Mouse (Mus musculus): ENCODE results near the gene Rprd1b. TPM values are rescaled to one million over a fixed set of nuclear protein-coding genes. Genes with fewer than 3 reads are reported as not detected.

The Rprd1b gene
- total RNA-seq, 2 experiments from 2014 or later, result 29.2 to 37.1 TPM

GRCm38 (mm10) chr2:158079843-158080395 is 51.6 kb downstream of the Rprd1b start:
- no peak for DNase-seq

DNA sequence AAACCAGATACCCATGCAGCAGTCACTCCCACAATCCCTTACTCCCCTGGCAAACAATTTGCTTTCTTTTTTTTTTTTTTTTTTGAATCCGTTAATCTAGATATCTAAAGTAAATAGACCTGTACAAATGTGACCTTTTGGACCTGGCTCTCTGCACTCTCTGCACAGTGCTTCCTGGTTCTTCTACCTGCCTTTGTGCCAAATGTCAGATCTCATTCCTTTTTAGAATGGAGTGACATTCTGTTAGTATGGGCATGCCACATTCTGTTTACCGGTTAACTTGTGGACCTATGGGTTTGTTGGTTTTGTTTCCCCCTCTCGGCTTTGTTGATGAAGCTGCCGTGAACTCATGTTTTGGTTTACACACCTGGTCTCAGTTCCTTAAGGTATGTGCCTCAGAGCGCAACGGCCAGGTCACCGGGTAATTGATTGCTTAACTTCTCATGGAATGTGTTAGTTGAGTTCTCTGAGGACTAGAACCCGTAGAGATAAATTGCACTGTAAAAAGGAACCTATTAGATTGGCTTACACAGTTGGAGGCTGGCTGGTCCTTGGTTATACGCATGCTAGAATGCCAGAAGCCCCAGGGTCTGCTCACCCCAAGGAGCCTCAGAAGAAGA is 52.4 kb downstream of the Rprd1b start:
- DNase-seq, result no peak

GRCm38 (mm10) chr2:158084486-158084885 is 56.2 kb downstream of the Rprd1b start:
- DNase-seq, result no peak

DNA sequence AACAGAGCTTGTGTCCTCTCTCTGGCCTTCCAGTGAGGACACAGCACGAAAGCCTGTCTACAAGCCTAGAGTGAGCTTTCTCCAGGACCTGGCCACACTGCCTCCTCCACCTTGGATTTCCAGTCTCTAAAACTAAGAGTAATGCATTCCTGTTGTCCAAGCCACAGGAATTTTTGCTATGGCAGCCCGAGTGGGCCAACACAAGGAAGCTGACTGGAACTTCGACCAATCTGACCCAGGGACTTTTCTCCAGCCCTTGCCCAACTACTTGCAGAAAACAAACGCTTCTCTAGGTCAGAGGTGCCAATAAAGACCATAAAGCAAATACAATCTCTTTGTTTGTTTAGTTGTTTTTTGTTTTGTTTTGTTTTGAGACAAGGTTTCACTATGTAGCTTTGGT is 61.8 kb downstream of the Rprd1b start:
- no peak for DNase-seq

DNA sequence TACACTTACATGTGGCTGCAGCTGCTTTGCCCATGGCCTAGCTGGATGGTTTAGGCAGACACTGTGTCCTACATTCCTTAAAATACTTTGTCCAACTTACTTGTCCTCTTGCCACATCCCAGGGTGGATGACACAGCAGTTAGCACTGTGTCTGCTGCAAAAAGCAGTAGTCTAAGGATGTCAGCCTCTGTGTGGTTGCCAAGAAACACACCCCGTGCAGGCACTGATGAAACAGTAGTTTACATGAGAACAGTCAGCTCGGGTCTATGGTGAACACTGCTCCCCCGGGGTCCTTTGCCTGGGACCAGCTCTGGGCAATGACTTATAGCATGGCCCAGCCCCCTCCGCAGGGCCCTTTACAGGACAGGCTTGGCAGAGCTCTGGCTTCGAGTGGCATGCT is 65.0 kb downstream of the Rprd1b start:
- DNase-seq, result peak; percentile 34 to 42

GRCm38 (mm10) chr2:158094300-158094699 is 66.0 kb downstream of the Rprd1b start:
- DNase-seq, result no peak

DNA sequence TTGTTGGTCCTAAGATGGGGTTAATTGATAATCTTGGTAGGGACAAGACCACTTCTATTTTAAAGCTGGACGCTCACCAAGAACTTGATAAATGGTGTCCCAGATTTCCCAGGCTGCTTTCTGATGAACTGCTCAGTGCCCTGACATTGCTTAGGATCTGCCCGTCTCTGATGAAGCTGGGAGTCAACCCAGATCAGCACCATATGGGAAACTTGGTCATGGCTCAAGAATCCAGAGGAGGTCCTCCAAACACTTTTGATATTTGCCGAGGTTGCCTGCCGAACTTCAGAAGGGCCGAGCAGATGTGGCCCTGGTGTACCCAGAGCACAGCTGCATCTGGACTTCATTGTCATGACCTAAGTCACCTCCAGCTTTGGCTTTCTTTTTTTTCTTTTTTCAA is 66.5 kb downstream of the Rprd1b start:
- no peak for DNase-seq

DNA sequence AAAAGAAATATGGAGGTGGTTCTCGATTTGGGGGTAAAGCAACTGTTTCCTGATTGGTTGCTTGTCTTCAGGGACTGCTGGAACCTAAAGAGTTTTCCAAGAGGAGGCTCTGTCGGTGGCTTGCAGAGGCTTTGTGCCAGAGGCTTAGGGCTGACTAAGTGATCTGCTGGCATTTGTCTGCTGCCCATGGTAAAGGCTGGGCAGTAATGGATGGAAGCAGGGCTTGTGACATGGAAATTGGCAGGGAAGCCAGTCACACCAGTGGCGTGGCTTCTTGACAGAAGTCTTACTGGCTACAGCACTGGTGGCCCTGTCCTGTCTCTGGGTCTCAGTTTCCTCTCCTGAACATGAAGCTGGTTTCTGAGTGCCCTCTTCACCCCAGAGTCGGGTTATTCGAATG is 68.8 kb downstream of the Rprd1b start:
- DNase-seq, result no peak

- DNase-seq, result no peak
Measured at GRCm38 (mm10) chr2:158098730-158099129, 70.4 kb downstream of the Rprd1b start.

GRCm38 (mm10) chr2:158099537-158099936 is 71.2 kb downstream of the Rprd1b start:
- DNase-seq, result no peak

DNA sequence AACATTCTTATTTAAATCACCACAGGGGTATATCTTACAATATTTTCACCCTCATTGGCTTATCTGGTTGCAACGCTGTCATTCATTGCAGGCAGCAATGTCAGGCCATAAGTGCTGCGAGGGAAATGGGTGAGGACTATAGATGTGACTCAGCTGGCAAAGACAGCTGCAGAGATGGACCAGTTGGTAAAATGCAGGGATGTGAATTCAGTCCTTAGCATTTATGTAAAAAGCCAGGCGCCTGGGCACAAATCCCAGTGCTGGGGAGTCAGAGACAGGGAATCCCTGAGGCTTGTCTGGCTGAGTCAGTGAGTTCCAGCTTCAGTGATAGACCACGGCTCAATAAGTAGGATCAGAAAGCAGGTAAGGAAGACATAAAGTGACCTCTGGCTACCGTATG is 73.5 kb downstream of the Rprd1b start:
- DNase-seq, result no peak

GRCm38 (mm10) chr2:158104966-158105365 is 76.7 kb downstream of the Rprd1b start:
- DNase-seq, result no peak

DNA sequence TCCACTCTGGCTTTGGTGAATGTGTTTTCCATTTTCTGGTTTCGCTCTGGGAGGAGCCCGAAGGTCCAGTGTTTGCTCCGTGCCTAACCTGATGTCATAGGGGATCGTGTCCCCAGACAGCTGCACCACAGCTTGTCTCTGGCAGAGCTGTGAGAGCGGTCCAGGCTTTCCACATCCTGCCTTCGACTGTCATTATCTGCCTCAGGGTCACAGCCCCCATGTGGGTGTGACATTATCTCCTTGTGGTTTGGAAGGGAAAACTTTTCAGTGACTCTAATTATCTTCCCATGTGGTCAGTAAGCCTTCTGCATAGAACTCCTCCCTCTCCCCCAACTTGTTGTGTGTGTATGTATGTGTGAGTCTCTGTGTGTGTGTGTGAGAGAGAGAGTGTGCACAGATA is 77.3 kb downstream of the Rprd1b start:
- no peak for DNase-seq

DNA sequence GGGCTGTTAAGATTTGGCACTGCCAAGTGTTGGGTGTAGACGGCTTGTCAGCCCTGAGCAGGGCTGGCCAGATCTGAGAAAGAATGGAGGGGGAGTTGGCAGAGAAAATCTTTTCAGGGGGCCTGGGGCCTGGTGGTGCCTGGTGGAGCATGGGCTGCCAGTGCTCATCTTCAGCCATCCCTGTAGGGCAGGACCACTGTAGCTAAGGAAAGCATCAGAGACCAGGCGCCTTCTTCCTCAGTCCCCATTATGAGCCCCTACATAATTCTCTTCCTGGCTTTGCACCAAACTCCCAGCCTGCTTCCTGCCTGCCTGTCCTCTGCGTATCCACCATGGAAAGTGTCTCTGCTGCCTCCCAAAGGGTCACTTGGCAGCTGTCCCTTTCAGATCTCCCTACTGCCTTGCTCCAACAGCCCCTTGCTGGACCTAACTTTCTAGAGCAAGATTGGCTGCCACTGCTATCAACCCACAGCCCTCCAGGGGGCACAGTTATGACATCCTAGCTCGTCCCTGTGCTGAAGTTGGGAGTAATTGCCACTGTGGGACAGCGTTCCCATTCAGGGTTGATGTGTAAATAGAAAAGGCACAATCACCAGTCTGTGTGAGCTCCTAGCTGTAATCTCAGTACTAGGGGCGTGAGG is 78.8 kb downstream of the Rprd1b start:
- DNase-seq, result peak; percentile 60 to 76

DNA sequence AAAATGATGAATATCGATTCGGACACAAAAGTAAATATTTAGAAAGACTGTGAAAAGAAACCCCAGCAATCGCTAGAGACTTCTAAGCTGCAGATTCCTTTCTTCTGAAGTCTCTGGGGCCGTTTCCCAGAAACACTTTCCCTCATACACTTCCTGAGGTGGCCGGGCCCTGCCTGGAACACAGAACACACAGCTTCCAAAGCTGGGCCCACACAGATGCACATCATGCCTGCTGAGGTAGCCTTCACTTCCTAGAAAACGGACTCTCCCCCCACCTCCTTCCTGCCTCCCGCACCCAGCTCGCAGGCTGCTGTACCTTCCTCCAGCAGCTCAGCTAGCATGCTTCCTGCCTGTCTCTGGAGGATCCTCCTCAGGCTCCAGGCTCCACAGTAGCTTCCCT is 81.2 kb downstream of the Rprd1b start:
- peak in 1 of 2 experiments; percentile 42 for DNase-seq

DNA sequence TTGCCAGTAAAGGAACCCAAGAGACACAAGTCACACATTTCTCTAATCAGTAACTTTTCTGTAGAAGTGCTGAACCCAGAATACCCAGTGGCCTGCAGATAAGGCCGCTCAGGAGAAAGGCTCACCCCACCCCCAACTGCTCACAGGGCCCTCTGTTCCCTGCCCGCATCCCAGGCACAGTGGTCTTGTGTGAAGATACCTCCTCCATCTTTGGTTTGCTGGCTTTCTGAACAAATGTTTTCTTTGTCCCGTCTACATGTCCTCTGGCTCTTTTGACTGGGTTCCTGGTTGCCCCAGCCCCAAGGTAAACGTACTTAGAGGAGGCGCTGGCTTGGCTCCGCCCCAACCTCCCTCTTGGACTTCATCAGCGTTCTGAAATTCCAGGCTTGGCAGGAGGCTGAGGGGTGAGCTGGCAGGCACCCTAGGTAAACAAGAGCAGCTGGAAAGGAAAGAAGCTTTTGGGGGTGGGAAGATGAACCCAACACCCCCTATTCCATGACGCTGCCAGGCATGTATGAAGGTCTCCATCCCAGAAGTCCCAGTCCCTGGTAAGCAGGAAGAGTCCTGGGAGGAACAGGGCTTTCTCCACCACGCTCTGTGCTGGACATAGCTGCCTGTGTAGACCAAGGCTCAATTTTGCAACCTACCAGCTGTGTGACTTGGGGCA is 85.4 kb downstream of the Rprd1b start:
- peak; percentile 72 to 82 for DNase-seq

GRCm38 (mm10) chr2:158114931-158115330 is 86.6 kb downstream of the Rprd1b start:
- no peak for DNase-seq

- DNase-seq, result no peak
Measured at GRCm38 (mm10) chr2:158115838-158116453, 87.6 kb downstream of the Rprd1b start.

- no peak for DNase-seq
Measured at GRCm38 (mm10) chr2:158116653-158117052, 88.4 kb downstream of the Rprd1b start.

GRCm38 (mm10) chr2:158119145-158119544 is 90.8 kb downstream of the Rprd1b start:
- no peak for DNase-seq

DNA sequence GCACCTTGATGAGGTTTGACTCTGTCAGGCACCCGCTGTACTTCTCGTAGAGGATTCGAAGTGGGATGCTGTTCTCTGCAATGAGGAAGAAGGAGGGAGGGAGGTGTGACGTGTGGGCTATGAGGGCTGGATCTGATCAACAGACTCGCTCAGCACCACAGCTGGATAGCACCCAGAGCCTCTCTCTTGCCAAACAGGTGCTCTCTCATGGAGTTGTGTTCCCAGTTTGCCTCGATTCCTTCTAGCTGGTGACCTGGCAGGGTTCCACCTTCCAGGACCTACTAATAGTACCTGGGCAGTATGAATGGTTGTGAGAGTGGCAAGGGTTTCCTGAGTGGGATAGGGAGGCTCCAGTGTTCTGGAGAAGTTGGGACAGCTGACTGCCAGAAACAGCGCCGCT is 91.9 kb downstream of the Rprd1b start:
- no peak for DNase-seq

GRCm38 (mm10) chr2:158120868-158121267 is 92.6 kb downstream of the Rprd1b start:
- no peak for DNase-seq
